Mouse (Mus musculus): ENCODE measurements around the gene Fam193b.
"Not testable (repeated sequence)": the region's sequence is repeated elsewhere in the genome, so short reads cannot be mapped to it uniquely, and the experiment has no call there.

The Fam193b gene

DNA sequence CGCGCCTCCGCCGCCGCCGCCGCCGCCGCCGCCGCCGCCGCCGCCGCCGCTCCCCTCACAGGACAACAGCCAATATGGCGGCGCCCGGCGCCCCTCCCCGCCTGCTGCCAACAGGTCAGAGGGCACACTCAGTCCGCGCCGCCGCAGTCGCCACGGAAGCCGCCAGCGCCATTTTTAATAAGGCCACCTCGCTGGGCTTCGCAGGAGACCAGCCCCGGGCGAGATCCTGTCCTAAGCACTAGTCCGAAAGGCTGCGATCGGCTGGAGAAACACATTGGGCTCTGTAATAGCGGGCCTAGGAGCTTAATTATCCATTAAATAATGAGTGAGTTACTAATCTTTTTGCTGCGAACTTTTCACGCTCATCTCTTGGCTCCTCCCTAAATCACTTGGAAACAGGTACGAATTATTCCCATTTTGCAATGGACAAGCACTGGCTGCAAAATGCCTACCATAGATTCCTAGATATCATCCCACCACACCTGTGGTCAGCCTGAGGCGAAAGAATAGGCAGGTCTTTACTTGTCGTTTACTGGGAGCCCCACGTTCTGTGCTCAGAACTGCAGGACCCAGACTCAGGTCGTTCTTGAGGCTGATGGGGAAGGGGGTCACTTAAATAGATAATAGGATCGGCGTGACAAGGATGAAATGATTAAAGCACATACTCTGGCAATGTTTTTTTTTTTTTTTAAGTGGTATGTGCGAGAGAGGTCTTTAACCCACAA, at the start of gene Fam193b:
TSS of gene Fam193b (minus strand) at position 94 of the 725 bp plus-strand sequence.
- peak; percentile 94 for DNase-seq

- DNase-seq: no peak
Observed at GRCm38 (mm10) chr13:55620275-55620674, 49.4 kb upstream of the Fam193b start.

GRCm38 (mm10) chr13:55619328-55619727, 48.4 kb upstream of the Fam193b start:
- no peak for DNase-seq

- DNase-seq: no peak
Observed at GRCm38 (mm10) chr13:55613471-55613870, 42.6 kb upstream of the Fam193b start.

DNA sequence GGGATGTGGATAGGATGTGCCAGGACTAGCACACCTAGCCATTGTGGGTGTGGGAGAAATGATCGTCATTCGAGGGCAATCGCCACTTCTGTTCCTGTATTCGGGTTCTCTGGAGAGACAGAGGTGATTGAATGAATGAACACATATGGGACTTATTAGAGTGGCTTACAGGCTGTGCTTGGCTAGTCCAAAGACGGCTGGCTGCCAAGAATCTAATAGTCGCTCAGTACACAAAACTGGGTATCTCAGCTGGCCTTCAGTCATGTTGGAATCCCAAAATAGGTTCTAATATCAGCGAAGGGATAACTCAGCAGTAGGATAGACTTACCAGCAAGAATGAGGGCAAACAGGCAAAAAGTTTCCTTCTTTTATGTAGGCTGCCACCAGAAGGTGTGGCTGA, 41.1 kb upstream of the Fam193b start:
- DNase-seq: no peak

- no peak for DNase-seq
Observed at GRCm38 (mm10) chr13:55607624-55608006, 36.7 kb upstream of the Fam193b start.

DNA sequence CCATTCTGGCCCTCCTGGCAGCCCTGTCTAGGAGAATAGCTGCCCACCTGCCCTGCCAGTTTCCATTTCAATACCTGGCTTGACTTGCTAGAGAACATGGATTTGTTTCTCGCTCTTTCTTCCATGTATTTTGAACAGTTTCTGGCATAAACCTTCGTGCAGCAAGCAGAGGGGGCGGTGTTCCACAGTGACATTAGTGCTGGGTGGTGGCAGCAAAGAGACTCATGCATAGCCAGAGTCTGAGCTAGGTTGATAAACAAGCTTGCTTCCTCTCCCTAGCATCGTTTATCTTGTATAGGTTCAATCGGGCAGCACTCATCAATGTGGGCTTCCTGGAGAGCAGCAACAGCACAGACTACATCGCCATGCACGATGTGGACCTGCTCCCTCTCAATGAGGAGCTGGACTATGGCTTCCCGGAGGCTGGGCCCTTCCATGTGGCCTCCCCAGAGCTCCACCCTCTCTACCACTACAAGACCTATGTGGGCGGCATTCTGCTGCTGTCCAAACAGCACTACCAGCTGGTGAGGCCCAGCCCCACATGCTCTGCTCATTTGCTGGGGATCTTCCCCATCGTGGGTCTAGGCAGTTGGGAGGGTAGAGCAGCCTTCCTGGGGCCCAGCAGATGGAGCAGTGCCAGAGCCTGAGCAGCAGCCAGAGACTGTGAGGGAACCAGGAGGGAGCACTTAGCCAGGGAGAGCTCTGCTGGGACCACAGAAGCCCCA, 36.1 kb upstream of the Fam193b start:
- no peak for DNase-seq

DNA sequence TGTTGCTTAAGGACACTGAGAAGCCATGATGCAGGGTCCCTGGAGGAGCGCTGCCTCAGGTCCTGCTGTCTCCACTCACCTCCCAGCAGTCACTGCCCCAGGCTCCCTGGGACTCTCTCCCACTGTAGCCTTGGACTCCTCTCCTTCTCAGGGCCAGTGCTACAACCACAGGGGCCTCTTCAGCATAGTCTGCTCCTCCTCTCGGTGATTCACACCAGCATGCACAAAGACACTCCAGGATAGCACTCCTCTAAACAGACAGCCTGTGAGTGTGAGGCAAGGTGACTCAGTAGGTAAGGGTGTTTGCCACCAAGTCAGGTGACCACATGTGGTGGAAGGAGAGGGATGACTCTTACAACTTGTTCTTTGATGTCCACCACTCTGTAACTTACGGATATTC, 33.7 kb upstream of the Fam193b start:
- DNase-seq: no peak

DNA sequence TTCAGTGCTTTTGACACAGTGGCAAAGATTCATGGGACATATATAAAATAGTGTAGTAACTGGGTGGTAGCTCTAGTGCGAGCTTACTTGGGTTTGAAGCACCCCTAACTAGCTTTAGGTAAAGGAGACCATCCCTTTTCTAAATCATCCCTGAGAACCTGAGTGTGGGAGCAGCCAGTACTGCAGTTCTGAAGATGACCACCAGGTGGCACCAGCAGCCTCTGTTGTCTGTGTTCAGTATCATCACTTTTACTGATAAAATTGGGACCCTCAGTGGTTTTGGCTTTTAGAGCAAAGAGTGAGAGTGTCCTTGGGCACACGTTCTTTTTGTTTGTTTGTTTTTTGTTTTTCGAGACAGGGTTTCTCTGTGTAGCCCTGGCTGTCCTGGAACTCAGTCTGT, 30.7 kb upstream of the Fam193b start:
- peak; percentile 92 for DNase-seq

GRCm38 (mm10) chr13:55600657-55601056, 29.7 kb upstream of the Fam193b start:
- peak; percentile 33 to 38 for DNase-seq

DNA sequence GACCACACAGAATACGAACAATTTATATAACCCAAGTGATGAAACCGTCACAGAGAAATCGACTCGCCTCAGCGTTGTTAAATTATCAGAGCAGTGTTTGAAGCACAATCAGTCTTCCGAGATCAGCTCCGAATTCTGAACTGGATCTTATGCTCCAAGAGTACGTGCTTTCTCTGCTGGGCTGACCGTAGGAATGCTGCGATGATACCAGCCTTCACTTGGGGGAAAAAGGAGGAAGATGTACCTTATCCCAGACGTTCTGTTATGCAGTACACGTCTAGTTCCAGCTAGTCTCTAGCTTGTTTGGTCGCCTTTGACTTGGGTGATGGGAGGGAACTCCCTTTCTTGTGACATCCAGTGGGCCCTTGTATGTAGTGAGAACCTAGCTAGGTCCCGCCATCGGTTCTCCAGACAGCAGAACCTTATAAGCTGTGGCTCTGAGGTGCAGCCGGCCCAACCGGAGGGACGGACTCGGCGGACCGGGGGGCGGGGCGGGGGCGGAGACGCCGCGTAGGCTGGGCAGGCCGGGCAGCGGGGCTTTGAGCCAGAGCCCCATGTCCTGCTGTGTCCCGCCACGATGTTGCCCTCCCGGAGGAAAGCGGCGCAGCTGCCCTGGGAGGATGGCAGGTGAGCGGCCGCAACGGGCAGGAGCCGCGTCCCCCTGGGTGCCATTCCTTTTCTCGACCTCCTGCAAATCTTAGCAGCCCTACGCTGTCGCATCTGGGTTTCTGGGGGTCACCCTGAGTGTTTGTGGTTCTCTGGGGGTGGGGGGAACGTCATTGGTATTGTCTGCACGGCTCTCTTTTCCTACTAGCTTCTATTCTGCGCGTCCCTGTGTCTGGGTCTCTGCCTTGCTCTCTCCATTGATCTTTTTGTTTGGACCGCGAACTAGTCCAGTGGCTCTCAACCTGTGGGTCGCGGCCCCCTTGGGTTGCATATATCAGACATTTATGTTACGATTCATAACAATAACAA, 28.9 kb upstream of the Fam193b start, which contains the start of gene B4galt7:
TSS of gene B4galt7 (plus strand) at position 331 of the 975 bp plus-strand sequence.
- peak; percentile 88 to 90 for DNase-seq

DNA sequence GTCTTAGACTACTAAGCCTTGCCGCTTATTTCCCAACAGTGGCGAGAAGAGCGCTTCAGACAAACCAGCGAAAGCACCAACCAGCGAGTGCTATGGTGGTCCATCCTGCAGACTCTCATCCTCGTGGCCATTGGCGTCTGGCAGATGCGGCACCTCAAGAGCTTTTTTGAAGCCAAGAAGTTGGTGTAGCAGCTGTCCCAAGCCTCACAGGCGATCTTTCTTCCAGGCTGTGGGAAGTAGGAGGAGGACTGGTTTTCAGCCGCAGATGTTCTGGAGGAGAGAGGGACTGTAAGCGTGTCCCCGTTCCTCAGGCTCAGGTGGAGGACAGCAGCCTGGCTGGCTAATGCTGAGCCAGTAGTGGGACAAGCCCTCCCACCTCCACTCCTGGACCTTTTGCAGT, 25.9 kb upstream of the Fam193b start:
- no peak for DNase-seq

GRCm38 (mm10) chr13:55595375-55595774, 24.5 kb upstream of the Fam193b start:
- no peak for DNase-seq

- no peak for DNase-seq
Observed at GRCm38 (mm10) chr13:55593254-55593747, 22.4 kb upstream of the Fam193b start.

DNA sequence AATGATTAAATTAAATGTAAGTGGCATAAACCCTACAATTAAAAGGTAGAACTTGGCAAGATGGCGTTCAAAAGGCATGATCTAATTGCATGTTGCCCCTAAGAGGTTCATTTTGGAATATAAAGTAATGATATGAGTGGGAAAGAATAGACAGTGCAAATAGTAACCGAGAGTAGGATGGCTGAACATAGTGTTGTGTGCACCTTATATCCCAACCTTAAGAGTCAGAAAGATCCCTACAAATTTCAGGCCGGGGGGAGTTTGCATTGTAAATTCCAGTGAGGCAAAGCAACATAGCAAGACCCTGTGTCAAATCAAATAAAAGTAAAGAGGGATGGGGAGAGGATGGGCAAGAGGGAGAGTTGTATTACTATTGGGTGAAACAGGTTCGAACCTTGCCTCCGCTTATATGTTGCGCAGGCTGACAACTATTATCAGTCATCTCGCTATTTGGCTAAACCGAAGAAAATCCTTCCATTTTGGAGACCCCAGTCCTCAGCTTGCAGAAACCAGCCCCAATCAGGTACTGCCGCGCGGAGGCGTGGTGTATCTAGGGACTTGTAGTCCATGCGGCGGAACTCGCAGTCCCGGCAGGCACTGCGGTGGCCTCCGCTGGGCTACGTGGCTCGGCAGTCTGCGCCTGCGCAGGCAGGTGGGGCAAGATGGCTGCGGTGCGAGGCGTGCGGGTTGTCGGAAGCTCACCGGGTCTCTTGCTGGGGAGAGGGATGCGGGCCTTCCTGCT, 21.8 kb upstream of the Fam193b start:
- DNase-seq: peak; percentile 95 to 96

DNA sequence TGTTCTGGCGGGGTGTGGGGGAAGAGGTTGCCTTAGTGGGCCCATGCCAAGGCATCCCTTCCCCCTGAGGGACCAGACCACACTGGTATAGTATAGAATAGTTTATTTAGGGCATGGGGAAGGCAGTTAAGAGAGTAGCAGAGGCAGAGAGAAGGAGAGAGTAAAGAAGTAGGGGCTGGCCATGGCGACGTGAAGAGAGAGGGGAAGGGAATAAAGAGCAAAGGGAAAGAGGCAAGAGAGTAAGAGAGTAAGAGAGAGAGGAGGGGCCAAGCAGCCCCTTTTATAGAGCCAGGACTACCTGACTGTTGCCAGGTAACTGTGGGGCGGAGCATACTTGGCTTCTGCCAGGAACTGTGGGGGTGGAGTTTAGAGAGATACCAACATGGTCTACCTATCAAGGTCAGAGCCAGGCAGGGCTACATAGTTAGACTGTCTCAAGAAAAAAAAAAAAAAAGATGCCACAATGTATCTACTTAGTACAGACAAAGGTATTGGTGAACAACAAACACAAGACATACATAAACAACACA, 21.1 kb upstream of the Fam193b start:
- no peak for DNase-seq

DNA sequence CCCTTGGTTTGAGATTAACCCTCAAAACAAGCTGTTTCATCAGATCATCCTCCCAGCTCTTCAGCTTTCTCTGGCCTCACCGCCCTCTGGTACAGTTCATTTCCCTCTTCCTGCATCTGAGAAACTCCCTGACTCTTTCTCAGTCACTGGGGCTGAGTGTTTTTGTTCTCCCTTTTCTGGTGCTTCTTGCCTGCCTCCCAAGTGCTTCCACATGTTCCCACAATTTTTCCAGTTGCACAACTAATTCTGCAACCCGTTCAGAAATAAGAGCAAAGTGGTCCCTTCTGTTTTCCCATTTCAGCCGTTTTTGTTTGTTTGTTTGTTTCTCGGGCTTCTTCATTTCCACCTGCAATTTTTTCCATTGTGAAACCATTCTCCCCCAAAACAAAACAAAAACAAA, 7.2 kb upstream of the Fam193b start:
- no peak for DNase-seq

GRCm38 (mm10) chr13:55576872-55577271, 6.0 kb upstream of the Fam193b start:
- not testable (repeated sequence) for DNase-seq

GRCm38 (mm10) chr13:55575932-55576331, 5.0 kb upstream of the Fam193b start:
- DNase-seq: no peak

DNA sequence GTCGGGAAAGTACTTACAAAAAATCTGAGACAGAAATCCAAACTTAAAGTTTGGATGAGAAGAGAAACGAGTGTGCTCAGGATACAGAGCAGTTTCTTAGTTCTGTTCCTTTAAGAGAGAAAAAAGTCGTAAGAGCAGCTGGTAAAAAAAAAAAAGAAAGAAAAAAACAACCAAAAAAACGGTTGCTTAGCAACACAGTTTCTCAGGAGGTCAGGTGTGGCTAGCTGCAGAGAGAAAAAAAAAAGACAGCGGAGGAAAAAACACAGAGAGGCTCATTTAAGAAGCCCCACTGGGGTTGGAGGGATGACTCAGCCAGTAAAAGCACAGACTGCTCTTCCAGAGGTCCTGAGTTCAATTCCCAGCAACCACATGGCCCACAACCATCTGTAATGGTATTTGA, 3.4 kb upstream of the Fam193b start:
- DNase-seq: no peak

GRCm38 (mm10) chr13:55573432-55573831, 2.5 kb upstream of the Fam193b start, which contains the start of gene Tmed9:
TSS of gene Tmed9 (plus strand) at chr13:55573732.
- no peak for DNase-seq

DNA sequence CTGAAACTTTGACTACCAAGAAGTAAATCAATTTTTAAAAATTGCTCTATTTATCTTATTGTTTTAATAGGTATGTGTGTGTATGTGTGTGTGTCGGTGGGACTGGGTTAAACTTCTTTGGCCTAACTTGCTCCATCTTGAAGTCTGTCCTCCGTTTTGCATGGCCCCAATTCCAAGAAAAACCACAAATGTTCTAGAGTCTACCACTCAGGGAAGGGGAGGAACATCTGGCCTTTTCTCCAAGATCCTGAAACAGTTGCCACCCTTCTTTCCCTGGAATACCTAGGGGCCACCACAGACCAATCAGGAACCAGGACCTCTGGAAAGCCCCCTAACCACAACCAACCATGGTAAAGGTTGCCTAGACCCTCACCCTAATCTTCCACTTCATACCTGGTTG, 1.1 kb upstream of the Fam193b start:
- no peak for DNase-seq

All from B cell, adult 2 months (primary cell).